Mouse (Mus musculus) heart, embryonic 12.5 days (tissue): ENCODE data around the gene Ccdc62. TPM values are rescaled to one million over a fixed set of nuclear protein-coding genes. Genes with fewer than 3 reads are reported as not detected.

ENCODE experiments used
- ATAC-seq: fragments of 200-750 bp; cut with Nextera tagmentation; 2 replicates; pipeline ENCODE4 v1.8.0; 2017; ENCODE audit warnings: moderate TSS enrichment, moderate library complexity; ENCODE audit not compliant: insufficient number of reproducible peaks, low FRiP score
- H3K27ac ChIP-seq: fragments of 300-500 bp; sonication (generic); 2 replicates; pipeline ENCODE4 v1.5.1; 2016; ENCODE audit warnings: mild to moderate bottlenecking, moderate library complexity; ENCODE audit not compliant: poor library complexity, severe bottlenecking
- H3K27me3 ChIP-seq: fragments of 300-500 bp; sonication (generic); replicated peaks from 2 replicates; pipeline ENCODE4 v1.6.1; 2016; ENCODE audit warnings: mild to moderate bottlenecking, moderate library complexity
- H3K36me3 ChIP-seq: fragments of 300-500 bp; sonication (generic); 2 replicates; pipeline ENCODE4 v1.6.1; 2016; ENCODE audit warnings: mild to moderate bottlenecking, moderate library complexity
- H3K4me1 ChIP-seq: fragments of 300-500 bp; sonication (generic); replicated peaks from 2 replicates; pipeline ENCODE4 v1.6.1; 2016; ENCODE audit warnings: mild to moderate bottlenecking
- H3K4me2 ChIP-seq: fragments of 300-500 bp; sonication (generic); 2 replicates; pipeline ENCODE4 v1.6.1; 2016; ENCODE audit warnings: mild to moderate bottlenecking, moderate library complexity
- H3K4me3 ChIP-seq: fragments of 300-500 bp; sonication (generic); 2 replicates; pipeline ENCODE4 v1.5.1; 2016; ENCODE audit warnings: mild to moderate bottlenecking
- H3K9ac ChIP-seq: fragments of 300-500 bp; sonication (generic); 2 replicates; pipeline ENCODE4 v1.6.1; 2016; ENCODE audit warnings: mild to moderate bottlenecking, moderate library complexity
- H3K9me3 ChIP-seq: fragments of 300-500 bp; sonication (generic); replicated peaks from 2 replicates; pipeline ENCODE4 v1.6.1; 2016; ENCODE audit warnings: mild to moderate bottlenecking, moderate library complexity
- WGBS: fragments of 180-500 bp; shearing (Covaris S2); methylation state at CpG from one replicate; pipeline ENCODE4 v1.1.7; 2016; 5-methylcytosine and 5-hydroxymethylcytosine counted together
- microRNA-seq: library from miRNA; unstranded; fragments of <30 nt; microRNA quantifications from one replicate; pipeline ENCODE4, GENCODE M21; 2017
- polyA plus RNA-seq: library from polyadenylated mRNA; unstranded; fragments of >200 nt; fragmentation: Nextera tagmentation; extraction: Ambion mirVana; gene quantifications from 2 replicates; pipeline ENCODE4 v1.2.1, GENCODE M21; 2016

Gene Ccdc62
- polyA plus RNA-seq, 1 experiment from 2014 or later, result 7.1 TPM

DNA sequence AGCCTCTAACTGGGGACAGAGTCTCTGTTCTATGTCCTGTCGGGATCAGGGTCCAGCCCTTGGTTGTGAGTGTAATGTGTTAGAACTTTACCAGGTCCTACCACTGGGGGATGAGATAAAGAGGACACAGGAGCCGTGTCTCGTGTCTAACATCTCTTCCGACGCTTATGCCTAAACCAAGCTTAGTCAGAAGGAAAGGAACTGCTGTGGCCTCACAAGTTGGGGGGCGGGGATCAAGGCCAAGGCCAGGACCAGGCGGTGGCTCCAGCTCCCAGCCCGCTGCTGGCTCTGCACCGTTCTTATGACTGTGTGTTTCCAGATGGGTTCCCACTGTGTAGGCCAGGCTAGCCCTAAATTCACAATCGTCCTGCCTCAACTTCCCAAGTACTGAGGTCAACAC, 82.4 kb downstream of the Ccdc62 start:
- Histone ChIP-seq H3K36me3 (peaks cover 26% of the 10 kb centered on the region), H3K4me3 (no peak overlapping the region), H3K9me3 (no peaks in the 10 kb centered on the region), H3K27ac (peak overlapping the region; percentile 94), H3K4me1 (peaks cover 83% of the 10 kb centered on the region), H3K4me2 (peak overlapping the region; percentile 59), H3K9ac (peak overlapping the region; percentile 32), H3K27me3 (no peaks in the 10 kb centered on the region)
- ATAC-seq, result no peak
- whole genome bisulfite sequencing, result 48% methylated on average over 10 of the region's 10 CpGs

DNA sequence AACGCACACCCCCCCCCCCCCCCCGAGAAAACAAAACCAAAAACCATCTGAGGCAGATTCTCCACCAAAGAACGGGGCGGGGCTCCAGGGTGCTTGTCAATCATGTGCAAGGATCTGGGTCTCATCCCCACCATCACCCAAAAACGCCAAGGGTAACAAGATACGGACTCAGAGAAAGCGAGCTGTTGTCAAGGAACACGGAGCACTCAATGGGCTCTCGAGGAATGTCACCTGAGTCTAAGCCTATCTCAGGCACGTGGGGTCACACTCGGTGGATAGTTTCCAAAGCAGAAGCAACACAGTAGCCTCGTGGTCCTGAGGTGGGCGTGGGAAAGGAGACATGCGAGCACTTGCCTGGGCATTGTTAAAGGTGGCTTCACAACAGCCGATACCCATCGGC, 83.3 kb downstream of the Ccdc62 start:
- peak overlapping the region; percentile 59 for H3K4me2 ChIP-seq

DNA sequence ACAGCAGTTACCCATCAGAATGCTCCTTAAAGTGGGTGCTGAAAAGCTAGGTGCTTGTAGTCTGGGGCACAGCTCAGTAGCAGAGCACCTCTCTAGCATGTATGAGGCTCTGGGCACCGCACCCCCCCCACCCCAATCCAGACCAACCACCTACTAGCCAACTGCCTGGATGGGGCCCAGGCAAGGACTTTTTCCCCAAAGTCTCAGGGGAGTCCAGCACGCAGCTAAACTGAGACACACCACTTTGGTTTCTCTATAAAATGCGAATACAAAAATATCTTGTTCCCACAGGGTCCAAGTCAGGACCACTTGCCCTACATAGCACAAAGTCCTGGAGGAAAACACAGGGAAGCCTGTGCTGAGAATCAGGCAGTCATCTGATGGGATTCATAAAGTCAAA, 83.7 kb downstream of the Ccdc62 start:
- ATAC-seq, result no peak
- Histone ChIP-seq H3K4me3 (no peak overlapping the region), H3K9ac (peak overlapping the region; percentile 65), H3K9me3 (no peaks in the 10 kb centered on the region), H3K27ac (peak overlapping the region; percentile 94), H3K4me1 (peaks cover 96% of the 10 kb centered on the region), H3K4me2 (peak overlapping the region; percentile 59), H3K36me3 (peaks cover 13% of the 10 kb centered on the region), H3K27me3 (no peaks in the 10 kb centered on the region)
- WGBS, result 68% methylated on average over 3 of the region's 3 CpGs

More for the DNA sequence above, 83.3 kb downstream of the Ccdc62 start:
- Histone ChIP-seq H3K36me3 (peaks cover 18% of the 10 kb centered on the region), H3K27ac (peak overlapping the region; percentile 94), H3K4me3 (no peak overlapping the region), H3K4me1 (peaks cover 92% of the 10 kb centered on the region), H3K9ac (0 out of 2 replicates have a peak overlapping the region, but pooled peaks have one; percentile 65), H3K27me3 (no peaks in the 10 kb centered on the region), H3K9me3 (no peaks in the 10 kb centered on the region)
- no peak for ATAC-seq
- WGBS, result 54% methylated on average over 16 of the region's 16 CpGs

DNA sequence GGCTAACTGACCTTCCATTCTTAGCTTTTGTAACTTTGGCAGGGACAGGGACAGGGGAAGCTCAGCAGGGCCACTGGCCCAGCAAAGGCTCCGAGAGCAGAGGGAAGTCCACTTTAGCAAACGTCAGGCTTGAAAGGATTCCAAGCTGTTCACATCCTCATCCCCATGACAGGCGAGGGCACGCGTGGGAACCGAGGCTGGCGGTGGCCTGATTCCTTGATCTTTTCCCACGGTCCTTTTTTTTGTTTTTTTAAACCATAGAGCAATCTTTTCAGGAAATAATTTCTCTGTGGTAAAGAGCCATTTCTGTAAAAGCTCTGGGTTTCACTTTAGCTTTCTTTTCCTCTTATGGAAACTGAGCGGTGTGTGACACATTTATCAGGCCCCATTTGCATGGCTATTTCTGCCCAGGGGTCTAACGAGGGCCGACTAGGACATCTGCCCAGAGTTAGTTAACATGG, 84.3 kb downstream of the Ccdc62 start:
- Histone ChIP-seq H3K9me3 (no peaks in the 10 kb centered on the region), H3K4me2 (peak overlapping the region; percentile 59), H3K4me3 (0 out of 2 replicates have a peak overlapping the region, but pooled peaks have one; percentile 15), H3K27ac (peak overlapping the region; percentile 94), H3K9ac (peak overlapping the region; percentile 65), H3K27me3 (no peaks in the 10 kb centered on the region), H3K36me3 (peaks cover 7% of the 10 kb centered on the region), H3K4me1 (peaks cover 98% of the 10 kb centered on the region)
- no peak for ATAC-seq
- WGBS, result 14% methylated on average over 11 of the region's 11 CpGs

DNA sequence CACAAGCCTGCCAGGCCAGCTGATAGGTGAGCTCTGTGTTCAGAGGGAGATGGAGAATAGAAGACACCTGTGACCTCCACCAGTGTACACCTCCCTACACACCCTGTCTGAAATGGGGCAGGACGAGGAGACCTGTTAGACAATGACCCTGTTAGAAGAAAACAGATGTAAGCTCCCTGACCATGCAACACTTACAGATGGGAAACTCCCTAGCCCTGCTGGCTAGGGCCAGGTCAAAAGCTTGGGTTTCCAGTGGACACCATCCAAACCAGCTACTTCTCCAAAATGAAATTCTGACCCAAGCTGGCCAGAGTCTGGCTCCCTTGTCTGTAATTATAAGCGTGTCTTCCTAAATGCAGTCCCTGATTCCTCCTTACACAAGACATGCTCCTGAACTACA, 85.2 kb downstream of the Ccdc62 start:
- Histone ChIP-seq H3K4me1 (peaks cover 97% of the 10 kb centered on the region), H3K4me3 (no peak overlapping the region), H3K27me3 (no peaks in the 10 kb centered on the region), H3K9me3 (no peaks in the 10 kb centered on the region), H3K4me2 (peak overlapping the region; percentile 0; the same call in 1 of the 2 replicates), H3K9ac (peak overlapping the region; percentile 13; the same call in 1 of the 2 replicates), H3K36me3 (0 out of 2 replicates have a peak, but pooled peaks cover 3% of the 10 kb centered on the region), H3K27ac (peak overlapping the region; percentile 94)
- 76% methylated on average over 2 of the region's 2 CpGs for WGBS
- no peak for ATAC-seq

DNA sequence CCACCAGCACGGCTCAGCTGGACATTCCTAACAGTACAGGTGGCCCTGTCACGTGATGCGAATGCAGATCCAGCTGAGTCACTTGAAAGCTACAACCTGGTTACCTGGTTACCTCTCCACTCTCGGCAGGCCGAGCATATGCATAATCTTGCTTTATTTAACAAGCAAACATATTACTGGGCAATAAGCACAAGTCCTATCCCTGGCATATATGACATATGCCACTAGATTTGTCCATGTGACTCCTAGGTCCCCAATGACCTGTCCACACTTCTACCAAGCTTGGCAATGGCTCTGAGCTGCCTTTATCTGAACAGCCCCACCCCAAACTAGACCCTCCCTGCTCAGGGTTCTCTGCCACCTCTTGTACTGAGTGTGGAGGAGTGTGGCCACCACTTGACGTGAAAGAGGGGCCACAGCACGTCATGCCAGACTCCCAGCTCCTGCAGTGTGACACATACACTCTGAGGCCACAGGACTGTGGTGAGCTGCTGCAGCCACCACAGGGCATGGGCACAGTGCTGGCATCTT, 85.9 kb downstream of the Ccdc62 start:
- WGBS, result 68% methylated on average over 7 of the region's 7 CpGs
- H3K27me3 ChIP-seq, result no peaks in the 10 kb centered on the region
- H3K4me3 ChIP-seq, result no peak overlapping the region
- H3K9ac ChIP-seq, result peak overlapping the region; percentile 10; the same call in 1 of the 2 replicates
- H3K4me1 ChIP-seq, result peaks cover 96% of the 10 kb centered on the region
- H3K27ac ChIP-seq, result peak overlapping the region; percentile 94
- ATAC-seq, result no peak
- peaks cover 9% of the 10 kb centered on the region for H3K36me3 ChIP-seq
- no peaks in the 10 kb centered on the region for H3K9me3 ChIP-seq
- 0 out of 2 replicates have a peak overlapping the region, but pooled peaks have one; percentile 4 for H3K4me2 ChIP-seq

DNA sequence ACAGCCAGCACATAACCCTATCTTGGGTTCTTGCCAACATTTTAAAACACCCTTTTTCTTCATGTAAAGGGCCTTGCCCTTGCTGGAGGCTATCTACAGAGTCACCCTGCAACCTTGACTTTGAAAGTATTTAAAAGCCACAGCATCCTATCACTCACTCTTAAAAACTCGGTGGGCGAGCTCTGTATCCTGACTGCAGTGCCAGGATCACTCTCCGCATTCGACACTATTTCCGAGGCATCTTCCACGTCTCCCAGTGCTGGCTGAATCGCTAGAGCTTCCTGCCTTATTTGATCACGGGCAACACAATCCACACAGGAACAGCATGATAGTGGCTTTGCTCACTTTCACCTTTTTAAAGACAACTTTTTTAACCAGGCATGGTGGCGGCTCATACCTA, 87.5 kb downstream of the Ccdc62 start:
- peak overlapping the region; percentile 15 for H3K4me2 ChIP-seq
- H3K4me3 ChIP-seq, result no peak overlapping the region
- peak overlapping the region; percentile 94 for H3K27ac ChIP-seq
- peaks cover 14% of the 10 kb centered on the region for H3K36me3 ChIP-seq
- ATAC-seq, result no peak
- 45% methylated on average over 9 of the region's 9 CpGs for WGBS
- H3K9me3 ChIP-seq, result no peaks in the 10 kb centered on the region
- H3K27me3 ChIP-seq, result no peaks in the 10 kb centered on the region
- H3K9ac ChIP-seq, result no peak overlapping the region
- H3K4me1 ChIP-seq, result peaks cover 93% of the 10 kb centered on the region

DNA sequence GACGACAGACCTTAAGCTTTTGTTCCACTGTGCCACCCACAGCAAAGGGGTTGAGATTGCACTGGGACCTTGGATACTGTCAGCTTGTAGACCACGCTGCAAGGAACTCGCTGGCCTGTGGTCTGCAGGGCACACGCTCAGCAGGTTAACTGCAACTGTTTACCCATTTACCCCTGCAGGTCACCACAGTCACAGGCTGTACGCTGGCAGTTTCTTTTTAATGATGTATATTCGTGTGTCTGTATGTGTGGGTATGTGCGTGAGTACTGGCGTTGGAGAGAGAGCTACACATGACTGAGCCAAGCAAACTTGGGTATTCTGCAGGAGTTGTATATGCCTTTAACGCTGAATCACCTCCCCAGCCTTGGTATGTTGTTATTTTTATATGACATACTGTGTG, 88.2 kb downstream of the Ccdc62 start:
- Histone ChIP-seq H3K36me3 (peaks cover 14% of the 10 kb centered on the region), H3K4me3 (no peak overlapping the region), H3K4me1 (peaks cover 93% of the 10 kb centered on the region), H3K27me3 (no peaks in the 10 kb centered on the region), H3K4me2 (peak overlapping the region; percentile 40; the same call in 1 of the 2 replicates), H3K9me3 (no peaks in the 10 kb centered on the region), H3K27ac (peak overlapping the region; percentile 77), H3K9ac (0 out of 2 replicates have a peak overlapping the region, but pooled peaks have one; percentile 40)
- no peak for ATAC-seq
- 80% methylated on average over 9 of the region's 9 CpGs for WGBS

Small RNAs within 50 kb of the gene (microRNA-seq; reads per million reads assigned to microRNA genes)
- not detected for gene Mir7032

Other genes with a start within 250 kb of the Ccdc62 start
- 62.3 and 65.2 TPM in 2 replicates for gene Clip1, start 246.1 kb upstream of the Ccdc62 start, polyA plus RNA-seq
- gene Zcchc8, start 209.6 kb upstream of the Ccdc62 start, polyA plus RNA-seq, result 69.6 and 77.5 TPM in 2 replicates
- gene Rsrc2, start 181.3 kb upstream of the Ccdc62 start, polyA plus RNA-seq, result 95.9 and 105 TPM in 2 replicates
- gene Kntc1, start 181.0 kb upstream of the Ccdc62 start, polyA plus RNA-seq, result 30.7 and 31.8 TPM in 2 replicates
- not detected in 2 replicates for gene Hcar2, start 65.2 kb upstream of the Ccdc62 start, polyA plus RNA-seq
- gene Hcar1, start 50.7 kb upstream of the Ccdc62 start, polyA plus RNA-seq, result 0.11 and 0.22 TPM in 2 replicates
- 109 and 120 TPM in 2 replicates for gene Denr, start 23.5 kb upstream of the Ccdc62 start, polyA plus RNA-seq
- 0.90 and 2.1 TPM in 2 replicates for gene Gm43518, start 3.3 kb upstream of the Ccdc62 start, polyA plus RNA-seq
- 4.8 and 7.5 TPM in 2 replicates for gene Hip1r, start 42.9 kb downstream of the Ccdc62 start, polyA plus RNA-seq
- 61.9 and 64.4 TPM in 2 replicates for gene Vps37b, start 101.6 kb downstream of the Ccdc62 start, polyA plus RNA-seq
- 1.6 and 1.7 TPM in 2 replicates for gene Abcb9, start 165.1 kb downstream of the Ccdc62 start, polyA plus RNA-seq
- gene Ogfod2, start 181.6 kb downstream of the Ccdc62 start, polyA plus RNA-seq, result 16.1 and 17.0 TPM in 2 replicates
- gene Arl6ip4, start 185.4 kb downstream of the Ccdc62 start, polyA plus RNA-seq, result 69.7 and 78.8 TPM in 2 replicates